Mouse (Mus musculus): ENCODE measurements at regions not wholly inside any gene's neighbourhood (a gene's known extent, or its start where the extent isn't known, plus 50 kb on each side); places are given as distances from the start of the nearest gene placed in this dataset.

- no peak for DNase-seq (ENCODE audit: low spot score)
Measured at GRCm38 (mm10) chr9:6608428-6609283, 339.0 kb upstream of the Ddi1 start.

All from retina, embryonic 14.5 days (tissue).